Mouse (Mus musculus) granulocyte monocyte progenitor cell, adult 5-6 weeks (primary cell): ENCODE results near the gene Gap43. TPM values are rescaled to one million over a fixed set of nuclear protein-coding genes. Genes with fewer than 3 reads are reported as not detected.
"Not testable (repeated sequence)": the region's sequence is repeated elsewhere in the genome, so short reads cannot be mapped to it uniquely, and the experiment has no call there.

ENCODE experiments used
- ATAC-seq: replicated peaks from 2 replicates; pipeline ENCODE4 v1.8.0; 2016; ENCODE audit warnings: mild to moderate bottlenecking, moderate TSS enrichment, inconsistent platforms; ENCODE audit not compliant: poor library complexity, severe bottlenecking
- total RNA-seq, 2 experiments: library from RNA; stranded (forward) in 1 of 2; stranded (reverse) in 1 of 2; fragments of 200-712, 200-1000 nt in 1 of 2; fragments of >200 nt in 1 of 2; fragmentation: Nextera tagmentation in 1 of 2; gene quantifications; 2 replicates each; pipeline ENCODE4 v1.2.3; 2014 to 2017

The Gap43 gene
- total RNA-seq (2014; fragmentation: Nextera tagmentation), result not detected in 2 replicates
- total RNA-seq (2017), result not detected in 2 replicates

DNA sequence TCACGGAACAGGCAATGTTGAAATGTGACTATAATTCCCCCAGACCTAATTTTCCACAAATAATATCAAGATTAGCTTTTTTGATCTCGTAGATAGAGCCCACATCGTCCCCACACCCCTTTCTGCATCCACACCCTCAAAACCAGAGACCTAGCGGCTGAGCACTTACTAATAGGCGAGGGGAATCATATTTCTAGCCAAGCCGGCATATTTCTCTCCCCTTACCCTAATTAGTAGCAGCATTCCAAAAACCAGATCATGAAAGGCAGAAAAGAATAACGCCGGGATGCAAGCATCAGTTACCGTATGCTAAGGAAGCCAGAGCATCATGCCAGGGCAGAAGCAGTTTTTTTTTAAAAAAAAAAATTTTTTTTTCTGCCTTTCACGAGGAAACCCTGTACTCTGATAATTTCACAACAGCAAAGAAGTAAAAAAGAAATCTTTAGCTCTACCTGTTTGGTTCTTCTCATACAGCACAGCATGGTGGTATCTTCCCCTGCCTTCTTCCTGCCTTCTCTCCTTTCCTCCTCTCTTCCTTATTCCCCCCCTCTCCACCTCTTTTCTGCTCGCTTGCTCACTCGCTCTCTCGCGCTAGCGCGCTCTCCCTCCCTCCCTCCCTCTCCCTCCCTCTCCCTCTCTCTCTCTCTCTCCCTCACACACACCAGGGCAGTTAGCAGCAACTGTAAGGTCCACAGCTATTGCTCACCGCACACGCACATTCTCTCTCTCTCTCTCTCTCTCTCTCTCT, at the start of gene Gap43:
TSS of gene Gap43 (minus strand) at position 631 of the 748 bp plus-strand sequence.
- ATAC-seq, result no peak

DNA sequence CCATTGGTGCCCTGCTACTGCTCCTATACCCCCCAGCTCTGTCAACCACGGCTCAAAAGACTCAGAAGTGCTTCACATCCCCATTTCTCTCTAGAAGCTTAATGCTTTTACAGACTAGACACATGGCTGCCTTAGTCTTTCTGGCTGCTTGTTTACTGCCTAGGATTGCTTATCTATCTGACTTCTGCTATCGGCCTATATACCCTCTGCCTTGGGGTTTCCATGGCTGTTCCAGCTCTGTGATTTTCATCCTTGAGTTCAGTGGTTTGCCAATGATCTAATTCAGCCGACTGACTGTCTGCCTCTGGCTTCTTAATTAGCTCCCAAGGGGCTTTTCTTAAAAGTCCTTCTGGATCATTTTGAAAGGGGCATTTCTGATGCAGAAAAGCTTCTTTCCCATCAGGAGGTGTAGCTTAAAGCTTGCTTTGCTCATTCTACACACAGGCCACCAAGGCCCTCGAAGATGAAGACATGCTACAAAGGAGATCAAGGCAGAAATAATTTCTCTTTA, 40.9 kb upstream of the Gap43 start:
- ATAC-seq, result no peak

DNA sequence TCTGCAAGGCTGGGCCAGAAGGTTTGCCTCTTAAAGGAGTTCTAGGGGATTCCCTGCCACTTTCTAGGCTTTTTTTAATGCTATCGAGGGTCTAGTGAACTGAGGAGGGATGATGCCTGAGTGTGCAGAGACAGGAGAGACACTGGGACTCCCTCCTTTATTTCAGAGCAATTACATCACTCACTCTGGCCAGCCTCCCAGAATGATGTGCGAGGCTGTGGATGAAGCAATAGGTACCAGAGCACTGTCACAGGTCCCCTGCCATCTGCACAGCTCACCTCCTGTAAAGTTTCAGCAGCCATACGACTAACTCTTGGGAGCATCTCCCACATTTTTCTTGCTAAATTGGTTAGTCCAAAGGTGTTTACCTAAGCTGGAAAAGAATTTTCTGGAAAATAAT, 40.2 kb upstream of the Gap43 start:
- no peak for ATAC-seq

DNA sequence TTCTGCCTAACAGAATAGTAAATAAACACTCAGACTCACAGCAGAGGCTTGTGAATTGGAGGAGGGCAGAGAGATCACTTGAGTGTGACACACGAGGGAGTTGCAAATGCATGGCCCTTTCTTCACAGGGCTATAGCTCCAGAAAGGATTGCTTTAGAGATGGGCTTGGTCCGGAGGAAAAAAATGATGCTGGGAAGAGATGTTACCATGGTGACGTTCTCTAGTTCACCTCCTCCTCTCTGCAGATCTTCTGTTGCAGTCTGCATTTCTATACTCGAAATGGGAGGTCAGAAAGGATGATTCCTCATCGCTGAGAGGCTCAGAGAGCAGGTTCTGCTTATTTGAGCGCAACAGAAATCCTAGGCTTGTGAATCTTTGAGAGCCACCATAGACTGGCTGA, 29.7 kb upstream of the Gap43 start:
- no peak for ATAC-seq

DNA sequence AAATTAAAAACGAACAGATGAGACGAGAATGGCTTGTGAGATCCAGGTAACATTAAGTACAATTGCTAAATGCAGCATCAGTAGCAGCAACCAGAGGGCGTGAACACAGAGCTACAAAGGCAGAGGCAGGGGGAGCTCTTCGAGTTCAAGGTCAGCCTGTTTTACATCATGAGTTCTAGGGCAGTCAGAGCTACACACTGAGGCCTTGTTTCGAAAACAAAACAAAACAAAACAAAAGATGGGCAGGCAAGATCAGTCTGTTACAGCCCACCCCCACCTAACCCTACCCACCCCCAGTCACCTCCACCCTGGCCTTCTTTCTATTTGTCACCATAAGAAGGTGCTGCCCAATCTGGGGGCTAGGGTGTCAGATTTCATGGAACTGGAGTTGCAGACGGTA, 28.9 kb upstream of the Gap43 start:
- ATAC-seq, result no peak

DNA sequence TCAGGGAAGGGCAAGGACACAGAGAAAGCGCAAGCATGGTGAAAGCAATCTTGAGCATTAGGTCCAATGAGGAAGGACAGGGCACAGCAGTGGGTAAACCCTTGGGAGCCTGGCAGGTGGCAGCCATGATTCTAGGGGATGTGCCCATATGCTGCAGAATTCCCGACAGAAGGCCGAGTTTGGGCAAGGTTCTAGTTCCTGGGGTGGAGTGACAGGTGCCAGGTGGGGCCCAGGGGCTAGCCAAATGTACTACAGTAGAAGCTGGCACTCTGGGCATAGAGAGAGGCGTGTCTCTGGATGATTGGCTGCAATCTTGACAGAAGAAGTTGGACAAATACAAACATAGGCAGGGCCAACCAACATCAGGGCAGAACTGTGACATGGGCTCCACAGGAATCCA, 19.6 kb upstream of the Gap43 start:
- no peak for ATAC-seq

DNA sequence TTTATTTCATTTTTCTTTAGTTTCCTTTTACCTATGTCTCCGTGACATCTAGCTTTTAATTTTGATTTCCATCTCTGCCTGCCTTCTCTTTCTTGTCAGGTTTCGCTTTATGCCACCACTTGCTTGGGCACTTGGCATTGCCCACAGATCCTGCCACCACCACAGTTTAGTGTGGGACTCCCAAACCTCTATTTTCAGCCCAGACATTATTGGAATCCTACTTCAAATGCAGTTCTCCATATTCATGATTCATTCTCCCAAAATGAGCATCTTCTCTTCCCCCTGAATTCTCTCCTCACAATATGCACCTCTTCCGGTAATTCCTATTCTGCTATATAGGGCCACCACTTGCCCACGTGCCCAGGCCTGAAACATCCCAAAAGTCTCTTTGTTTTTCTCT, 17.6 kb upstream of the Gap43 start:
- no peak for ATAC-seq

DNA sequence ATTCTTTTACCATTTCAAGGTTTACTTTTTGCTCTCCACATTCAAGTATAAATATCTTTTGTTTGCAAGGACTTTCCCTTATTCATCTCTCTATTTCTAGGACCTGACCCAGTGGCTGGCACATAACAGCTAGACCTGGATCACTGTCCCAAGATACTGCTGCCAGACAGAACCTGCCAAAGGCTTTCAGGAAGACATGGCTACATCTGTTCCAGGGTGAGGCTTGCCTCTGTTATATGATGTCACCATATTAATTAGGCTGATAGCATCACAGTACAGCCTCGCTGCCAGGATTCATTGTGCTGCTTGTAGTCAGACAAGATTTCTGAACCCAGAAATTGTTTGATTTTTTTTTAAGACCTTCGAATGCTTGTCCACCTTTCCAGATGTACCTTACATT, 9.6 kb upstream of the Gap43 start:
- ATAC-seq, result no peak

DNA sequence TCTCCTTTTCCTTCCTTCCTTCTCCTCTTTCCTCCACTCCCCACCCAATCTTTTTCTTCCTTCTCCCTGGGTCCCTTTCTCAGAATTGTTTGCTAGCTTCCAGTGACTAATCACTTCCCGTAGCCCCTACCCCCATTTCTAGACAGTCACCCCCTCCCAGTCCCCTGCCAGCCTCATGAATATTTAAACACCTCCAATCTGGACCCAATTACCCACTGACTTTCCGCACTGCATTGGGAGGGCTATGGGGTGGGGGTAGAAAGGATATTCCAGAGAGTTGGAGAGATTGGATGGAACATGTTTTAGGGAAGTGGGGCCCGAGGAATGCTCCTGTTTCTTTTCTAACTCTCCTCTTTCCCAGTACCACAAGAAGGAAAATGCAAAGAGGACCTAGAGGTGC, 414 bp upstream of the Gap43 start:
- not testable (repeated sequence) for ATAC-seq

DNA sequence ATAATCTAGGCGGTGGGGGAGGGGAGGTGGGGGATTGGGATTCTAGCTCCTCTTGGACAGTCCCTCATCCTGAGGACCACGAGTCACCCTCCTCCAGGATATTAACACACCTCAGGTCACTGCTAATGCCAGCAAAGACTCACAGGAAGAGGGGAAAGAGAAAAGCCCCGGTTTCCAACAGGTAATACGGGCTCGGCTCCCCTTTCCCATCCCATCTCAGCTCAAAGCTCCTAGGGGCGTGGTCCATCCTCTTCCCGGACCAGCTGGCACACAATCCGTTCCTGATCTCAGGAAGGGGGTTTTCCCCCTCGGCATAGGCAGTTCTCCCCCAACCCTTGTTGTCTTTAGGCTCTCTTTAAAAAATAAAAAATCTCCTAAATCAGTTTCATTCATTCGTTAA, 939 bp downstream of the Gap43 start:
- no peak for ATAC-seq

DNA sequence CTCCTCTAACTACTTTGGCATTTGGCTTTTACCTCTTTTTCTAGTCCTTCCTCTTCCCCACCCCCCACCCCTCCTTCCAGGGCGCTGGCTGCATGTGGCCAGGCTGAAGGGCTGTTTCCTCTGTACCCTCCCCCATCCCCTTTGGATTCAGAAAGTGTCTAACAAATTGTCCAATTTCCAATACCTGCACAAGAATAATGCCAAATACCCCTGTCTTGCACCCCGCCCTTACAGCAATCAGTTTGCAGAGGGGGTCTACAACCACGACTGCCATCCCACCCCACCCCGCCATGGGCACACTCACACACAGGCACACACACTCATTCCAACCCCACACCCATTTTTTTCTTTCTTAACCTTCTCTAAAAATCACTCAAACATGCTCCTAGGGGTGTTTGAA, 1.5 kb downstream of the Gap43 start:
- no peak for ATAC-seq

DNA sequence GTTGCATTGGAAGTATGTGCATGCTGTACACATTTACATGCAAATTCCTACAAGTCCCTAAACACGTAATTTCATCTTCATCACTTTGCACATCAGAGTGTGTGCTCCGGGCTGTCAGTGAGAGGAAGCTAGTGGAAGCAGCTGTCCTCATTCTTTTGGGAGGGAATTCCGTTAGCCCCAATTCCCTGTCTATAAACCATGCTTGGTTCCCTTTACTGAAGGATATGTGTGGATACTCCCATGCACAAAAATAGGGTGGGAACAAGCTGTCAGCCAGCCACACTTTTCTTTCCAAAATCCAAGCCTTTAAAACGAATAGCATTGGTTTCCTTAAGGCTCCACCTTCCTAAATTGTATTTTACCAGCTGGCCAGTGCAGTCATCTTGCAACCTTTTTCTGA, 2.1 kb downstream of the Gap43 start:
- no peak for ATAC-seq

DNA sequence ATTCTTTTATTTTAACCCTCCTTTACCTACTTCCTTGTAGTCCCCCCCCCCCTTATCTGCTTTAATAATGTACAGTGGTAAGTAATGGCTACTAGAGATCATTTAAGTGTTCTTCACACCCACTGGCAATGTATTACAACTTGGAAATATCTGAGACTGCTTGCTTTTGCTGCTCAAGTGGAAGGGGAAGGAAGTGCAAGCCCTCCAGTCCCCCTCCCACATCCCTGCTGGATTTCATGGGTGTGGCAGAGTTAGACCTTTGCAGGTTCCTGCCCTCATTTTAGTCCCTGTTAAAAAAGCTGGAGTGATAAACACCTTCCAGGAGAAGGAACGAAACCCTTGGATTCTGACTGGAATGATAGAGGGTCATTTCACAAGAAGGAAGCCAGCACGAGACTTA, 2.8 kb downstream of the Gap43 start:
- ATAC-seq, result no peak

DNA sequence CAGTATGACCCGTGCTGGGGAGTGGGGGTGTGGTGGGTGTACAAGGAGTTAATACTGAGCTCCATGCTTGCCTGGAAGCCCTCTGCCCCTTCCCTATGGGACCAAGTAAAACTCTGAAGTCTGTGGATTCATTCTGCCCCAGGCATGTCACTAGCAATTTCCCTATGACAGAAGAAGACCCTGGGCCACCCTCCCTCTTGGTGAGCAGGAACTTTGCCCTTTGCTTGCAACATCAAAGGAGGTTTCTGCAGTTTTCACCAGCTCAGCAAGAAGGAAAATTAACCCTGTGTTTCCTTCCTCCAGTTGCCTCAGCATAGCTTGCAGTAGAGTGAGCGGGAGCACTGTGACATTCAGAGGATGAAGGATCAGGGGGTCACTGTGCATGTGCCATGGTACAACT, 3.8 kb downstream of the Gap43 start:
- ATAC-seq, result no peak

DNA sequence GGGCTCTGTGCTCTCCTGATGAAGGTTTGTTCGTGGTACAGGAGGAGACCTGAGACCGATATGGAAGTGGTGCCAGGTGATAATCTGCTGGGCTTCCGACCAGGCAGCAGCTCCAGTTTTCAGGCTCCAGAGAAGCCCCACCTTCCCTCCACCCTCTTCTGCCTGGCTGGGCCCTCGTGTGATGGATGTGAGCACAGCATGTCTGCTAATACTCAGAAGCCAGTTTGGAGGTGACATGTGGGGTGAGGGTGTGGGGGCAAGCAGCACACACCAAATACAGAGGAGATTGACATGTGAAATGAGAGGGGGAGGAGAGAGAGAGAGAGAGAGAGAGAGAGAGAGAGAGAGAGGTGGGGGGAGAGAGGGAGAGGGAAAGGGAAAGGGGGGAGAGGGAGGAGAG, 8.1 kb downstream of the Gap43 start:
- no peak for ATAC-seq

DNA sequence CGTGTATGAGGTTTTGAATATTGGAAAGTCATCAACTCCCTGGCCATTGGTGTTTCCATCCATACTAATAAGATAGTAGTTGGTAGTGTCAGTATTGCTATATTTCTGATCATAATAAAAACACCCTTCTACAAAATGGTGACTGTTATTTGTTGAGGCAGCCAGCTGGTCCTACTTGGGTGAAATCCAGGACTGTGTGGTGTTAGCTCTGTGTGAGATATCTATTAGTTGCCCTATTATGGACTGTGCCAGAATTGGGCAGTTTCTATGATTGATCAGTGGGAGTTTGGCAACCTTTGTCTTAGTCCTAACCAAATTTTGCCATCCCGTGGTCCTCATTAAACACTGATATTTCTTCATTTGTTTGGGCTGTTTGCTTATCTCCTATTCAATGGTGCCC, 14.3 kb downstream of the Gap43 start:
- no peak for ATAC-seq

DNA sequence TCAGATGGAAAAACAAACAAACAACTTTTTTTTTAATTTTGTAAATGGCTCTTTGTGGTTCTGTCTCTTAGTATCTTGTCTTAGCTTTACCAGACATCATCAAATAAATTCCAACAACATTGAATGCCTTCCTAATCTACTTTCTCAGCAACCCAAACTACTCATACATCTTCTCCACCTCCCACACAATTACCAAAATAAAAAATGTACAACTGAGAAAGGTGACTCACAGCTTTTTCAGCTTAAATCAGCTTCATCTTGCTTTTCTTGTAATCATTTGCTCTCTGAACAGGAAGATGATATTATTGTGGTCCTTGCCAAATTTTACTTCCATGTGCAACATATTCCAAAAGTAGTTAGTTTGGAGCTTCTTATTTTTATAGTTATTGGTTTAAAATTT, 14.9 kb downstream of the Gap43 start:
- no peak for ATAC-seq

DNA sequence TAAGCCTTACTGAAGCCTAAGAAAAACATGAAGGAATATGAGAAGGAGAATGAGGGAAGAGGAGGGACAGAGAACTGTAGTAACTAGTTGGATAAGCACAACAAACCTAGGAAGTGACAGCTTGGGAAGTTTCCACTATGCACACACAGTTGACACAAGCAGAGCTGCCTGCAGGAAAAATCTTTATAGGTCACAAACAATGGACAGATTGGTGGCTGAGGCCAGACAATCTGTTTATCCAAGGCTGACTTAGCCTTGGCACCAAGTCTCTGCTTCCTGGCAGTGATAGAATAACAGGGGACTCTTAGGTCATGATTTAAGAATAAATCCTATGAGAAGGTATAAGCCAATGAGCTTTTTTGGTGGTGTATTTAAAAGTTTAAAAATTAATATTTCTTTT, 20.6 kb downstream of the Gap43 start:
- no peak for ATAC-seq

DNA sequence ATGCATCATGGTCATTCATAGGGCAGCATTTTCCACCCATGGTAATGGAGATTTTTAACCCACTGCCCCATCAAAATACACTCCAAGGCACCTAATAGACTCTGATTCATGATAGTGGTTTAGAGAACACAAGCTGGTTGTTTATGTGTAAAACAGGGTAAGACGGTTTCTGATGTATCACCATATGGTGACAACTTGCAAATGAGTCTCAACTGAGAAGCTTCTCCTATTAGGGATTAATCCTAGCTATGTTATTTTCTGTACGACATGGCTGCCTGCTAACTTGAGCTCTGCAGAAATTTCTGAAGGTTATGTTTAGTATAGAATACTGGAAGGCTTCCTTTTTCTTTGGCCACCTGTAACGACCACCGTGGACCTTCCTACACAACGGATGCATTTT, 21.1 kb downstream of the Gap43 start:
- no peak for ATAC-seq

DNA sequence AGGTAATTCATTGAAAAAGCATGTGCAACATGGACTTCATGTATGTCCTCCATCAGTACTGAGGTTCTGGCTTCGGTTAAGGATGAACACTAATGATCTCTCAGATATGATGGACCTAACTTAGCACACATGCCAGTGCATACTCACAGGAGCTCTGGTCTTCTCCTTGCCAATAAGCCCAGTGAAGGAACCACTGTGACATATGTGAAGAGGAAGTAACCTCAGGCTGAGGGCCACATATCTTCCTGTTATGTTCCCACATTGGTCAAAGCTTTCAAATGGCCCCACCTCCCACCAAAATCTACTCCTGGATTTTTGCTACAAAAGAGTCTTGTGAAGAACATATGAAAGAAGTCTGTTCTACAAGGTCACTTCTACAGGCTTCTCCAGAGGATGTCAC, 28.3 kb downstream of the Gap43 start:
- peak; percentile 50; the same call in 1 of the 2 replicates for ATAC-seq

DNA sequence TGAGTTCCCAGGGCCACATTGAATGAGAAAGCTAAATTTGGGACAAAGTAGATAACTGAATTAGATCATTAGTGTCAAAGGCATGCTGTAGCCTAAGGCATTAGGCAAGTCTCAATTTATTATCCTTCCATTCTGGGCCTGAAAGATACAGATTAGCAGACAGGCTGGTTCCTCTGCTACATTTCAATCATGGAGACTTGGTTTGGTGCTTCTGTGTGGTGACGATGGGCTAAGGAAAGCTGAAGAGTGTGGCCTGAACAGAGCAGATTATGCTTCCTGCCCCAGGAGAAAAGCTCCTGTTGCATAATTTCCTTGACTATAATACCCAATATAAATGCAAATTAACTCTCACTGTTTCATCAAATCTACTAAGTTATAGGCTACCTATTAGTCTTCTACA, 31.7 kb downstream of the Gap43 start:
- ATAC-seq, result no peak

DNA sequence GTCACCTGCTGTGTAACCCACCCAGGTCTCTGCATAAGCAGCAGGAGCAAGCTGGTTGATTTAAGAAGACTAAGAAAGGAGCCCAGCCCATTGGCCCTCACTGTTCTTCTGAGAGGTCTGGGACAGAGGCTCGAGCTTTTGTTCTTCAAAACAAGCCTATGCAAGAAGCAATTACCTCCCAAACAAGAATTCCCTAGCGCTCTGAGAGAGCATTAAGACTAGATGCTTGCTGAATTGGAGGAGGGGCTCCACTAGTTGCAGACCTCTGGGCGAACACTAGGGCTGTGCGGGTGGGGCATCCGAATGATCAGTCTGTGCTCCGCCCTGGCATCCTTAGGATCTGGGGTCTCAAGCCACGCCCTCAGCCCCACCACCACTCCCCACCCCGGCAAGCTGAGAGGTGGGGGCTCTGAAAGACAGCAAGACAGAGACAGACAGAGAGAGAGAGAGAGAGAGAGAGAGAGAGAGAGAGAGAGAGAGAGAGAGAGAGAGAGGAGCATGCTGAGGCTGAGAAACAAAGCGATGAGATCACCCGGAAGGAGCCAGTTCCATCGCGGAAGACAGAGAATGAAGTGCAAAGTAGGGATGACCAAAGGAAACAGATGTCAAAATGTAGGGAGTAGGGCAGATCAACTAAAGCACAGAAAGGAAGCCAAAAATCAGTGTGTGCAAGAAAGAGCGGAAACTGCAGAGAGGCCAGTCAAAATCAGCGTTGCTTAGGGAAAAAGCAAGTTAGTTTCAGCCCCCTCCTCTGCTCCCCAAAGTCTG, 34.3 kb downstream of the Gap43 start:
- ATAC-seq, result peak; percentile 73
